ENCODE assay signal across 22 mouse cellular contexts in the genomic region with DNA sequence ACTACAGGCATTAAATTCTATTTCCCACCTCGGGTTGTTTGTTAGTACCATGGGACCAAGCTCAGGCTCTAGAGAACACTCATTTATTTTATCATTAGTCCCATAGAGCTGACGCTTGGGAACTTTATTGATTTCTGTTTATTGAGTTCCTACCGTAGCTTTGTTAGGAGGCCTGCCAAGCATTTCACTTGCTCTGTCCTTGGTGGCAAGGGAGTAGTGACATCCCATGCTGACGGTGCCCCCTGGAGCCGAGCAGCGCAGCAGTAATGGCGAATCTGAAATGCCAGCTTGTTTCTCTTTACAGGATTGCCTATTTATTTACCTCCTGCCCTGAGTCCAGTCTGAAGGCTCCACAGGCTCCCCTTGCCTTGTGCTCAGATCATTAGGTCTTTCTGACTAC.
DNase-seq lines count a peak whose midpoint lies in the region; ATAC-seq and TF ChIP-seq lines count a peak whose summit lies in the region.
"Had no signal": no experiment of that assay in that cellular context is flagged by ENCODE, and none has a peak within 500 bp of the region (broad histone marks: within the 10 kb centered on the region; RNA-seq: fewer than 3 reads in every experiment).

No protein-coding gene starts in this region.

- WGBS in liver, embryonic 14.5 days (ENCODE audit: insufficient replicate concordance): 72% methylated on average over 7 of the region's 7 CpGs

- H3K79me2 ChIP-seq in MEL (ENCODE audit: control insufficient read depth, insufficient read depth, low read length, poor library complexity): no peaks in the 10 kb centered on the region

- no peak for TF ChIP-seq RAD21 in MEL (IDR thresholded peaks at IDR 0.05; ENCODE audit: low read depth, low read length)

- H3K4me3 ChIP-seq in gastrocnemius, adult 2 months: no peak overlapping the region
- peak overlapping the region; percentile 49; the same call in 1 of the 2 replicates for H3K4me3 ChIP-seq in G1E (ENCODE audit: low read depth, low read length)
- H3K4me3 ChIP-seq in MEL (ENCODE audit: control insufficient read depth in 1 of 2, insufficient read depth in 1 of 2, low read depth in 2 of 2, low read length in 2 of 2): no peak overlapping the region
- H3K4me3 ChIP-seq in liver, embryonic 14.5 days (ENCODE audit: insufficient read depth in 1 of 2, low read depth in 2 of 2, low read length in 2 of 2): no peak overlapping the region
- H3K4me3 ChIP-seq: forebrain, embryonic 15.5 days; heart, embryonic 15.5 days; intestine, embryonic 15.5 days; limb, embryonic 12.5 days; midbrain, embryonic 13.5 days had no signal

- H3K36me3 ChIP-seq in G1E (replicated peaks): peaks cover 47% of the 10 kb centered on the region
- peaks cover 0 to 49% of the 10 kb centered on the region in 2 experiments; a peak in 2 of 4 replicates for H3K36me3 ChIP-seq in MEL (ENCODE audit: control insufficient read depth in 1 of 2, insufficient read depth in 2 of 2, low read length in 2 of 2)
- H3K36me3 ChIP-seq in liver, embryonic 14.5 days (replicated peaks; ENCODE audit: control insufficient read depth, insufficient read depth, low read depth): no peaks in the 10 kb centered on the region
- H3K36me3 ChIP-seq: forebrain, embryonic 15.5 days; heart, embryonic 15.5 days; intestine, embryonic 15.5 days; limb, embryonic 12.5 days; midbrain, embryonic 13.5 days had no signal

- ATAC-seq in G1E (ENCODE audit: extremely low read depth, insufficient number of reproducible peaks, low FRiP score, poor library complexity, severe bottlenecking): no peak
- no peak for ATAC-seq in liver, embryonic 14.5 days (ENCODE audit: insufficient read depth)
- ATAC-seq in erythroblast, adult 5-6 weeks (replicated peaks; ENCODE audit: low FRiP score, poor library complexity, severe bottlenecking): no peak
- ATAC-seq: forebrain, embryonic 15.5 days; hindbrain, postnatal 0 days; intestine, embryonic 15.5 days; midbrain, embryonic 13.5 days; Patski had no signal

- peaks cover 83% of the 10 kb centered on the region for H3K4me1 ChIP-seq in G1E (ENCODE audit: insufficient read depth, low read depth, low read length)
- peaks cover 38 to 51% of the 10 kb centered on the region in 2 experiments for H3K4me1 ChIP-seq in MEL (ENCODE audit: control insufficient read depth in 1 of 2, insufficient read depth in 2 of 2, low read length in 2 of 2)
- peaks cover 48 to 51% of the 10 kb centered on the region in 2 experiments for H3K4me1 ChIP-seq in liver, embryonic 14.5 days (replicated peaks; ENCODE audit: control insufficient read depth in 2 of 2, insufficient read depth in 2 of 2, low read length in 1 of 2)
- H3K4me1 ChIP-seq: intestine, embryonic 15.5 days had no signal

- H3K9me3 ChIP-seq in G1E (replicated peaks): no peaks in the 10 kb centered on the region
- H3K9me3 ChIP-seq in MEL (replicated peaks; ENCODE audit: insufficient read depth, low read length): no peaks in the 10 kb centered on the region
- no peaks in the 10 kb centered on the region for H3K9me3 ChIP-seq in liver, embryonic 14.5 days (ENCODE audit: control insufficient read depth, low read length)
- H3K9me3 ChIP-seq: forebrain, embryonic 15.5 days; heart, embryonic 15.5 days; intestine, embryonic 15.5 days; limb, embryonic 12.5 days; midbrain, embryonic 13.5 days had no signal

- no peak for DNase-seq in gastrocnemius, adult 2 months
- no peak for DNase-seq in gastrocnemius, postnatal 25 days
- no peak for DNase-seq in G1E (ENCODE audit: low spot score)
- no peak for DNase-seq in MEL (ENCODE audit: low read depth, low spot score)
- DNase-seq in liver, embryonic 14.5 days (ENCODE audit: low read depth in 3 of 3, low spot score in 3 of 3): no peak
- no peak for DNase-seq in urinary bladder, postnatal 14 days (ENCODE audit: low spot score)
- DNase-seq in spleen, adult 18-20 months: no peak
- DNase-seq: cerebellum, adult 2 months; cerebellum, postnatal 14 days; kidney, adult 8-10 months; lung, adult 2 months had no signal

- TF ChIP-seq EP300 in MEL (IDR thresholded peaks at IDR 0.05; ENCODE audit: low read depth in 1 of 2, low read length in 2 of 2): no peak
- no peak for TF ChIP-seq EP300 in liver, embryonic 14.5 days (IDR thresholded peaks at IDR 0.05; ENCODE audit: low read depth)

- intact Hi-C loops in gastrocnemius, adult 2 months (cut with DNase I): no loop called here

- peak overlapping the region; percentile 48 for H3K27ac ChIP-seq in gastrocnemius, adult 2 months
- H3K27ac ChIP-seq in MEL (ENCODE audit: control insufficient read depth, low read depth, low read length): peak overlapping the region; percentile 73
- peak overlapping the region; percentile 96 for H3K27ac ChIP-seq in liver, embryonic 14.5 days
- H3K27ac ChIP-seq: forebrain, embryonic 15.5 days; heart, embryonic 15.5 days; hindbrain, postnatal 0 days; intestine, embryonic 15.5 days; kidney, postnatal 0 days; limb, embryonic 12.5 days; macrophage; midbrain, embryonic 13.5 days had no signal

- no peak for TF ChIP-seq POLR2A in MEL (IDR thresholded peaks at IDR 0.05; ENCODE audit: control insufficient read depth in 1 of 2, insufficient read depth in 1 of 2, low read depth in 1 of 2, low read length in 2 of 2, poor library complexity in 1 of 2)

- H3K4me2 ChIP-seq in liver, embryonic 14.5 days (ENCODE audit: low read depth): peak overlapping the region; percentile 33; the same call in 1 of the 2 replicates
- H3K4me2 ChIP-seq: forebrain, embryonic 15.5 days; heart, embryonic 15.5 days; intestine, embryonic 15.5 days; limb, embryonic 12.5 days; midbrain, embryonic 13.5 days had no signal

- no peaks in the 10 kb centered on the region for H3K27me3 ChIP-seq in G1E (ENCODE audit: insufficient read depth, low read length)
- H3K27me3 ChIP-seq in MEL (ENCODE audit: control insufficient read depth in 1 of 2, insufficient read depth in 2 of 2, low read length in 2 of 2): no peaks in the 10 kb centered on the region
- H3K27me3 ChIP-seq in liver, embryonic 14.5 days (ENCODE audit: control insufficient read depth, insufficient read depth, low read length): no peaks in the 10 kb centered on the region
- H3K27me3 ChIP-seq: CH12.LX; forebrain, embryonic 15.5 days; heart, embryonic 15.5 days; intestine, embryonic 15.5 days; limb, embryonic 12.5 days; midbrain, embryonic 13.5 days; Patski had no signal

- TF ChIP-seq CTCF in gastrocnemius, adult 2 months (IDR thresholded peaks at IDR 0.05): no peak
- TF ChIP-seq CTCF in G1E (IDR thresholded peaks at IDR 0.05; ENCODE audit: low read depth, low read length) (no peak), MEL (IDR thresholded peaks at IDR 0.05 in 2 of 3, conservative IDR thresholded peaks at IDR 0.05 in 1 of 3; ENCODE audit: control insufficient read depth in 1 of 3, insufficient read depth in 1 of 3, low read depth in 2 of 3, low read length in 3 of 3, poor library complexity in 1 of 3, severe bottlenecking in 1 of 3) (peak in 2 of 3 experiments; percentile 8 to 13; a peak in 1 of 6 replicates)
- 0 out of 2 replicates have a peak, but pooled peaks have one; percentile 13 for TF ChIP-seq CTCF in liver, embryonic 14.5 days (IDR thresholded peaks at IDR 0.05; ENCODE audit: low read depth)

- H3K9ac ChIP-seq in MEL (ENCODE audit: control insufficient read depth, low read depth, low read length, poor library complexity, severe bottlenecking): no peak overlapping the region
- H3K9ac ChIP-seq in liver, embryonic 14.5 days (replicated peaks): peak overlapping the region; percentile 57
- H3K9ac ChIP-seq: forebrain, embryonic 15.5 days; heart, embryonic 15.5 days; intestine, embryonic 15.5 days; limb, embryonic 12.5 days; midbrain, embryonic 13.5 days had no signal

TF ChIP-seq in MEL, 35 proteins besides CTCF, POLR2A, EP300 and RAD21:
- TF ChIP-seq ZMIZ1 (IDR thresholded peaks at IDR 0.05; ENCODE audit: low read depth, low read length) (no peak), E2F4 (IDR thresholded peaks at IDR 0.05; ENCODE audit: borderline replicate concordance, low read depth, low read length) (no peak), SMC3 (IDR thresholded peaks at IDR 0.05; ENCODE audit: low read depth, low read length) (peak; percentile 9; the same call in 1 of the 2 replicates)

Comparison
In these comparisons a context has a peak if more than half of its experiments do, and no peak if none do; other contexts are left out.
1. CTCF ChIP-seq: peak in MEL (2 of 3) and liver, embryonic 14.5 days (single experiment); none in gastrocnemius, adult 2 months (single experiment) and G1E (single experiment).
2. Peak in every context shown above with its lines, with median percentiles within 50 percentile points of each other: H3K27ac ChIP-seq.